Comparison of ENCODE assay signal across 16 mouse cellular contexts in the genomic region with DNA sequence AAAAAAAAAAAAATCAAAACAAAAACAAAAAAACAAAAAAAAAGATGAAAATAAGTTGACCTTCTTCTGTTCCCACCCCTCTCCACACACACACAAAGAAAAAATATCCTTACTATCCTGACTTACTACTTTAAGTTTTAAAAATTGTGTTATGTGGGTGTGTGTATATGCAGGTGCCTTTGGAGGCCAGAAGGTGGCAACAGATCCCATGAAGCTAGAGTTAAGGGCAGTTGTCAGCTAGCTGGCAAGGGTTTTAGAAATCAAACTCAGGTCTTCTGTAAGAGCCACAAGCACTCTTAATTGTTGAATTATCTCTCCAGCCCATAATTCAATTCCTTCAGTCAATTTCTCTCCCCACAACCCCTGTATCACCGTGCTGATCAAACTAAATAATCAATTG. TPM values are rescaled to one million over a fixed set of nuclear protein-coding genes. Genes with fewer than 3 reads are reported as not detected.
A peak's percentile ranks its signal among the peaks of the same experiment; 100 is the strongest.
DNase-seq lines count a peak whose midpoint lies in the region; ATAC-seq and TF ChIP-seq lines count a peak whose summit lies in the region.
"Had no signal": no experiment of that assay in that cellular context is flagged by ENCODE, and none has a peak within 500 bp of the region (broad histone marks: within the 10 kb centered on the region; RNA-seq: fewer than 3 reads in every experiment).

No protein-coding gene starts in this region.

- TF ChIP-seq CTCF in kidney, postnatal 0 days (IDR thresholded peaks at IDR 0.05; ENCODE audit: low read depth): peak; percentile 56

- intact Hi-C loops in gastrocnemius, postnatal 36 days (cut with DNase I): no loop called here

- no peaks in the 10 kb centered on the region for H3K27me3 ChIP-seq in kidney, postnatal 0 days (ENCODE audit: insufficient read depth, low read length)
- H3K27me3 ChIP-seq: limb, embryonic 15.5 days; megakaryocyte, embryonic 14.5 days had no signal

- H3K9me3 ChIP-seq in kidney, postnatal 0 days (replicated peaks; ENCODE audit: low read length): no peaks in the 10 kb centered on the region
- H3K9me3 ChIP-seq: limb, embryonic 15.5 days; megakaryocyte, embryonic 14.5 days had no signal

- no peak for ATAC-seq in kidney, postnatal 0 days (replicated peaks; ENCODE audit: low FRiP score, low read depth)

- no peak overlapping the region for H3K27ac ChIP-seq in kidney, postnatal 0 days
- H3K27ac ChIP-seq: limb, embryonic 15.5 days had no signal

- H3K4me1 ChIP-seq in kidney, postnatal 0 days (replicated peaks; ENCODE audit: insufficient read depth, low read length): no peaks in the 10 kb centered on the region
- H3K4me1 ChIP-seq: limb, embryonic 15.5 days had no signal

- DNase-seq in kidney, postnatal 0 days (ENCODE audit: low spot score): peak; percentile 3
- no peak for DNase-seq in kidney, adult 8-10 months
- DNase-seq in 416B (ENCODE audit: low read depth) (peak; percentile 64), ES-CJ7 (ENCODE audit: low read depth, low spot score) (peak; percentile 33)
- peak; percentile 19 for DNase-seq in c-Kit-positive CD71-positive TER-119-positive erythroid progenitor cells, embryonic 14.5 days (ENCODE audit: low spot score)
- DNase-seq in right cerebral cortex, adult 18-20 months: no peak
- no peak for DNase-seq in right cerebral cortex, postnatal 25 days
- DNase-seq in gastrocnemius, postnatal 36 days: no peak
- DNase-seq: adrenal gland, postnatal 10 days; cerebellum, adult 9-10 months had no signal

- H3K4me3 ChIP-seq in kidney, postnatal 0 days (replicated peaks; ENCODE audit: low read depth, low read length): no peak overlapping the region
- H3K4me3 ChIP-seq: limb, embryonic 15.5 days; megakaryocyte, embryonic 14.5 days; myocyte had no signal

- H3K4me2 ChIP-seq in kidney, postnatal 0 days (ENCODE audit: low read length): no peak overlapping the region
- H3K4me2 ChIP-seq: limb, embryonic 15.5 days had no signal

- WGBS in kidney, postnatal 0 days: 82% methylated on average over 1 of the region's 1 CpGs

- H3K9ac ChIP-seq in kidney, postnatal 0 days (ENCODE audit: low read depth, low read length): no peak overlapping the region
- H3K9ac ChIP-seq: limb, embryonic 15.5 days had no signal

- H3K36me3 ChIP-seq in kidney, postnatal 0 days (ENCODE audit: insufficient read depth, low read length): no peaks in the 10 kb centered on the region
- H3K36me3 ChIP-seq: limb, embryonic 15.5 days had no signal

RNA-seq across cellular contexts. Expression of gene Tmem163, which starts 22.8 kb away (rescaled TPM):
- polyA plus RNA-seq in kidney, postnatal 0 days (2015; fragmentation: Nextera tagmentation; extraction: Ambion mirVana): 1.4 and 2.1 TPM in 2 replicates
- total RNA-seq in gastrocnemius, postnatal 36 days (2021): not detected
- total RNA-seq: hematopoietic stem cell, adult 5-6 weeks had no signal
- polyA plus RNA-seq: myocyte had no signal

RNA-seq across cellular contexts. Expression of gene Acmsd, which starts 27.0 kb away (rescaled TPM):
- polyA plus RNA-seq in kidney, postnatal 0 days (2015; fragmentation: Nextera tagmentation; extraction: Ambion mirVana): 6.1 and 9.3 TPM in 2 replicates
- total RNA-seq in gastrocnemius, postnatal 36 days (2021): not detected
- total RNA-seq: layer of hippocampus, postnatal 25 days had no signal
- polyA plus RNA-seq: myocyte; testis, adult 2 months had no signal

Comparison
In these comparisons a context has a peak if more than half of its experiments do, and no peak if none do; other contexts are left out.
1. DNase-seq: peak in kidney, postnatal 0 days (single experiment), 416B (single experiment), ES-CJ7 (single experiment) and c-Kit-positive CD71-positive TER-119-positive erythroid progenitor cells, embryonic 14.5 days (single experiment); none in kidney, adult 8-10 months (0 of 2), right cerebral cortex, adult 18-20 months (single experiment), right cerebral cortex, postnatal 25 days (single experiment) and gastrocnemius, postnatal 36 days (0 of 2).